8 mouse cellular contexts compared by ENCODE assay signal in genomic region chr10:68135416-68135815, GRCm38 (mm10).
DNase-seq lines count a peak whose midpoint lies in the region; ATAC-seq and TF ChIP-seq lines count a peak whose summit lies in the region.

No protein-coding gene starts in this region.

- peak overlapping the region; percentile 81 for H3K9ac ChIP-seq in heart, postnatal 0 days (replicated peaks; ENCODE audit: low read depth, low read length)
- no peak overlapping the region for H3K9ac ChIP-seq in liver, embryonic 16.5 days (ENCODE audit: low read depth, low read length)
- H3K9ac ChIP-seq in stomach, embryonic 16.5 days (ENCODE audit: low read length), result peak overlapping the region; percentile 71

- peak overlapping the region; percentile 86 for H3K4me3 ChIP-seq in layer of hippocampus, adult 2 months
- peak overlapping the region; percentile 71 for H3K4me3 ChIP-seq in heart, postnatal 0 days (ENCODE audit: low read depth, low read length)
- H3K4me3 ChIP-seq in liver, embryonic 16.5 days (ENCODE audit: low read depth, low read length), result peak overlapping the region; percentile 55
- H3K4me3 ChIP-seq in stomach, embryonic 16.5 days (replicated peaks; ENCODE audit: low read length), result peak overlapping the region; percentile 51

- peaks cover 31% of the 10 kb centered on the region for H3K36me3 ChIP-seq in heart, postnatal 0 days (replicated peaks; ENCODE audit: control insufficient read depth, insufficient read depth, low read length)
- no peaks in the 10 kb centered on the region for H3K36me3 ChIP-seq in liver, embryonic 16.5 days (ENCODE audit: control insufficient read depth, insufficient read depth)
- 0 out of 2 replicates have a peak, but pooled peaks cover 10% of the 10 kb centered on the region for H3K36me3 ChIP-seq in stomach, embryonic 16.5 days (ENCODE audit: control insufficient read depth, insufficient read depth, low read length)

- H3K27ac ChIP-seq in layer of hippocampus, adult 2 months, result peak overlapping the region; percentile 70
- H3K27ac ChIP-seq in heart, postnatal 0 days (ENCODE audit: low read depth), result peak overlapping the region; percentile 97
- no peak overlapping the region for H3K27ac ChIP-seq in liver, embryonic 16.5 days (ENCODE audit: low read length)
- peak overlapping the region; percentile 93 for H3K27ac ChIP-seq in stomach, embryonic 16.5 days (ENCODE audit: low read length)

- no peak for TF ChIP-seq EP300 in heart, postnatal 0 days (IDR thresholded peaks at IDR 0.05; ENCODE audit: low read depth)

- no peak for DNase-seq in layer of hippocampus, adult 2 months (ENCODE audit: low spot score in 2 of 2)
- DNase-seq in layer of hippocampus, adult 8-10 months (ENCODE audit: low spot score in 2 of 2), result no peak
- no peak for DNase-seq in heart, postnatal 0 days (ENCODE audit: low spot score)
- DNase-seq in spleen, postnatal 36 days (ENCODE audit: low spot score in 2 of 2), result no peak
- no peak for DNase-seq in ovary, adult 18-20 months (ENCODE audit: low spot score)

- peaks cover 57% of the 10 kb centered on the region for H3K4me1 ChIP-seq in heart, postnatal 0 days (ENCODE audit: control insufficient read depth, insufficient read depth)
- H3K4me1 ChIP-seq in liver, embryonic 16.5 days (ENCODE audit: control insufficient read depth, low read depth, low read length), result peaks cover 6% of the 10 kb centered on the region
- H3K4me1 ChIP-seq in stomach, embryonic 16.5 days (ENCODE audit: control insufficient read depth, insufficient read depth, low read length), result peaks cover 34% of the 10 kb centered on the region

- no peaks in the 10 kb centered on the region for H3K27me3 ChIP-seq in heart, postnatal 0 days (ENCODE audit: control insufficient read depth, insufficient read depth, low read length)
- H3K27me3 ChIP-seq in liver, embryonic 16.5 days (ENCODE audit: control insufficient read depth, insufficient read depth, low read depth, low read length), result no peaks in the 10 kb centered on the region
- no peaks in the 10 kb centered on the region for H3K27me3 ChIP-seq in stomach, embryonic 16.5 days (ENCODE audit: control insufficient read depth, insufficient read depth, low read length)

- H3K4me2 ChIP-seq in heart, postnatal 0 days (ENCODE audit: low read depth, low read length), result peak overlapping the region; percentile 64
- H3K4me2 ChIP-seq in liver, embryonic 16.5 days (ENCODE audit: low read depth, low read length), result peak overlapping the region; percentile 37
- peak overlapping the region; percentile 72 for H3K4me2 ChIP-seq in stomach, embryonic 16.5 days (ENCODE audit: low read depth, low read length)

- H3K9me3 ChIP-seq in heart, postnatal 0 days (replicated peaks; ENCODE audit: control insufficient read depth, low read length), result no peaks in the 10 kb centered on the region
- no peaks in the 10 kb centered on the region for H3K9me3 ChIP-seq in liver, embryonic 16.5 days (replicated peaks; ENCODE audit: control insufficient read depth, low read length)
- no peaks in the 10 kb centered on the region for H3K9me3 ChIP-seq in stomach, embryonic 16.5 days (replicated peaks; ENCODE audit: control insufficient read depth, low read length)

- 6% methylated on average over 4 of the region's 4 CpGs for WGBS in heart, postnatal 0 days
- WGBS in liver, embryonic 16.5 days (ENCODE audit: insufficient replicate concordance), result 37% methylated on average over 4 of the region's 4 CpGs
- 14% methylated on average over 4 of the region's 4 CpGs for WGBS in stomach, embryonic 16.5 days

- TF ChIP-seq CTCF in layer of hippocampus, adult 2 months (conservative IDR thresholded peaks at IDR 0.05), result no peak
- no peak for TF ChIP-seq CTCF in heart, postnatal 0 days (IDR thresholded peaks at IDR 0.05; ENCODE audit: low read depth)

- no peak for ATAC-seq in heart, postnatal 0 days (ENCODE audit: insufficient read depth, low read depth)
- no peak for ATAC-seq in liver, embryonic 16.5 days (ENCODE audit: low read depth)
- ATAC-seq in stomach, embryonic 16.5 days (ENCODE audit: insufficient read depth, low FRiP score), result no peak
- ATAC-seq in megakaryocyte, adult 5-6 weeks (ENCODE audit: poor library complexity, severe bottlenecking), result no peak
